ENCODE assay signal across 9 mouse cellular contexts in the genomic region with DNA sequence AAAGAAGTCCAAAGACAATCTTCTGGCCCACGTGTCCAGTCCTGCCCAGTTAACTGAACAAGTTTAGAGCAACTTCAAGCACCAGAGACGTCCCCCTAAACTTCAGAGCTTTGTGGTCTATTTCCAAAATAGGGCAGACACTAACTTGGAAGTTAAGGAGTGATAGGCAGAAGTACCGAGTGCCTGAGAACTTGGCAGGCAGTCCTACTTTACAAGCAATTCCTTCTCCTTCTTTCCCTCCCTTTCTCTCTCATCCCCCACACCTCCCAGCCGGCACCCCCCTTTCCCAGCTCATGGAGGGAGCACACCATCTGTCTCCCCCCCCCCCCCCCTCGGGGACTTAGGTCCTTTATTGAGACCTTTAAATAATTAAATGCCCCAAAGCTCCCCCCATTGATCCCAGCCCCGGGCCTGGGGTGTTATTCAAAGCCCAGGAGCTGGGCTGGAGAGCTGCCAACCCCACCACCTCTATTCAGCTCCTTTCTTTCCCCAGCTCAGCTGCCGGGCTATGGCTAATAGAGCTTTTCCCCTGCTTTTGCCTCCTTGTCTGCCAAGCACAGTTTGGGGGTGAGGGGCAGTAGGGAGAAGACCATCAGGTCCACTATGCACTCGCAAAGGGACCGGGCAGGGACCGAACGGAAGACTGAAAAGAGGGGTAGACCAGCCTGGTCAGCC. TPM values are rescaled to one million over a fixed set of nuclear protein-coding genes. Genes with fewer than 3 reads are reported as not detected.
A peak's percentile ranks its signal among the peaks of the same experiment; 100 is the strongest.
DNase-seq lines count a peak whose midpoint lies in the region; ATAC-seq and TF ChIP-seq lines count a peak whose summit lies in the region.
"Had no signal": no experiment of that assay in that cellular context is flagged by ENCODE, and none has a peak within 500 bp of the region (broad histone marks: within the 10 kb centered on the region; RNA-seq: fewer than 3 reads in every experiment).

No protein-coding gene starts in this region.

- 0 out of 2 replicates have a peak, but pooled peaks have one; percentile 7 for TF ChIP-seq POLR2A in brain, embryonic 14.5 days (IDR thresholded peaks at IDR 0.05; ENCODE audit: borderline replicate concordance, extremely low read depth, insufficient read depth, insufficient read length, poor library complexity, severe bottlenecking)

- ATAC-seq in forebrain, embryonic 15.5 days (replicated peaks): peak; percentile 63
- no peak for ATAC-seq in liver, embryonic 11.5 days (replicated peaks; ENCODE audit: low FRiP score)
- no peak for ATAC-seq in stomach, embryonic 16.5 days (ENCODE audit: insufficient read depth, low FRiP score)

- peaks cover 67% of the 10 kb centered on the region for H3K4me1 ChIP-seq in forebrain, embryonic 15.5 days
- peaks cover 63% of the 10 kb centered on the region for H3K4me1 ChIP-seq in liver, embryonic 11.5 days (replicated peaks; ENCODE audit: control insufficient read depth, insufficient read depth, low read length)
- H3K4me1 ChIP-seq in stomach, embryonic 16.5 days (ENCODE audit: control insufficient read depth, insufficient read depth, low read length): peaks cover 67% of the 10 kb centered on the region

- peak overlapping the region; percentile 99 for H3K27ac ChIP-seq in layer of hippocampus, adult 2 months
- peak overlapping the region; percentile 98 for H3K27ac ChIP-seq in forebrain, embryonic 15.5 days (replicated peaks)
- H3K27ac ChIP-seq in liver, embryonic 11.5 days (ENCODE audit: low read depth, low read length): peak overlapping the region; percentile 30; the same call in 1 of the 2 replicates
- H3K27ac ChIP-seq in stomach, embryonic 16.5 days (ENCODE audit: low read length): peak overlapping the region; percentile 100

- WGBS in forebrain, embryonic 15.5 days: 3% methylated on average over 11 of the region's 11 CpGs
- 26% methylated on average over 11 of the region's 11 CpGs for WGBS in liver, embryonic 11.5 days
- WGBS in stomach, embryonic 16.5 days: 19% methylated on average over 11 of the region's 11 CpGs

- DNase-seq in layer of hippocampus, adult 2 months (ENCODE audit: low spot score in 2 of 2): peak in 1 of 2 experiments; percentile 33
- DNase-seq in layer of hippocampus, adult 9-11 months: no peak
- peak; percentile 98 for DNase-seq in brain, embryonic 14.5 days (ENCODE audit: low read depth)
- no peak for DNase-seq in liver, embryonic 11.5 days (ENCODE audit: low spot score)
- no peak for DNase-seq in gastrocnemius, postnatal 25 days
- DNase-seq in ovary, postnatal 10 days (ENCODE audit: low spot score): no peak

- H3K4me3 ChIP-seq in layer of hippocampus, adult 2 months: peak overlapping the region; percentile 38
- peak overlapping the region; percentile 16 for H3K4me3 ChIP-seq in forebrain, embryonic 15.5 days
- H3K4me3 ChIP-seq in liver, embryonic 11.5 days (ENCODE audit: low read depth, low read length): peak overlapping the region; percentile 20; the same call in 1 of the 2 replicates
- H3K4me3 ChIP-seq in stomach, embryonic 16.5 days (replicated peaks; ENCODE audit: low read length): no peak overlapping the region; the same call in 1 of the 2 replicates
- H3K4me3 ChIP-seq: megakaryocyte, embryonic 14.5 days had no signal

- no peaks in the 10 kb centered on the region for H3K9me3 ChIP-seq in forebrain, embryonic 15.5 days
- no peaks in the 10 kb centered on the region for H3K9me3 ChIP-seq in liver, embryonic 11.5 days (ENCODE audit: control insufficient read depth, low read length)
- no peaks in the 10 kb centered on the region for H3K9me3 ChIP-seq in stomach, embryonic 16.5 days (replicated peaks; ENCODE audit: control insufficient read depth, low read length)
- H3K9me3 ChIP-seq: megakaryocyte, embryonic 14.5 days had no signal

- H3K4me2 ChIP-seq in forebrain, embryonic 15.5 days (replicated peaks): peak overlapping the region; percentile 36
- peak overlapping the region; percentile 65 for H3K4me2 ChIP-seq in liver, embryonic 11.5 days
- peak overlapping the region; percentile 49 for H3K4me2 ChIP-seq in stomach, embryonic 16.5 days (ENCODE audit: low read depth, low read length)

- H3K27me3 ChIP-seq in forebrain, embryonic 15.5 days: no peaks in the 10 kb centered on the region
- peaks cover 12% of the 10 kb centered on the region for H3K27me3 ChIP-seq in liver, embryonic 11.5 days (replicated peaks; ENCODE audit: control insufficient read depth, insufficient read depth, low read length)
- no peaks in the 10 kb centered on the region for H3K27me3 ChIP-seq in stomach, embryonic 16.5 days (ENCODE audit: control insufficient read depth, insufficient read depth, low read length)

- TF ChIP-seq CTCF in layer of hippocampus, adult 2 months (conservative IDR thresholded peaks at IDR 0.05): no peak
- no peak for TF ChIP-seq CTCF in brain, embryonic 14.5 days (IDR thresholded peaks at IDR 0.05; ENCODE audit: borderline replicate concordance, extremely low read depth, insufficient read depth, insufficient read length)

- no peak overlapping the region for H3K9ac ChIP-seq in forebrain, embryonic 15.5 days (replicated peaks)
- peak overlapping the region; percentile 58; the same call in 1 of the 2 replicates for H3K9ac ChIP-seq in liver, embryonic 11.5 days (ENCODE audit: low read depth, low read length)
- H3K9ac ChIP-seq in stomach, embryonic 16.5 days (ENCODE audit: low read length): peak overlapping the region; percentile 77

- H3K36me3 ChIP-seq in forebrain, embryonic 15.5 days: no peaks in the 10 kb centered on the region
- no peaks in the 10 kb centered on the region for H3K36me3 ChIP-seq in liver, embryonic 11.5 days (ENCODE audit: control insufficient read depth, insufficient read depth, low read length)
- no peaks in the 10 kb centered on the region for H3K36me3 ChIP-seq in stomach, embryonic 16.5 days (ENCODE audit: control insufficient read depth, insufficient read depth, low read length)

RNA-seq across cellular contexts. Expression of a gene that starts 16.4 kb away (rescaled TPM):
- total RNA-seq in layer of hippocampus, adult 2 months (2021): 10 to 100 TPM; 17.2 to 22.0 TPM
- polyA plus RNA-seq in brain, embryonic 14.5 days (2012; rRNA removed): 31.8 and 58.3 TPM in 2 replicates
- 69.4 and 76.8 TPM in 2 replicates for polyA plus RNA-seq in forebrain, embryonic 15.5 days (2015; fragmentation: Nextera tagmentation; extraction: Ambion mirVana)
- 38.6 and 39.9 TPM in 2 replicates for polyA plus RNA-seq in liver, embryonic 11.5 days (2014; fragmentation: Nextera tagmentation; extraction: Ambion mirVana)
- polyA plus RNA-seq in stomach, embryonic 16.5 days (2015; fragmentation: Nextera tagmentation; extraction: Ambion mirVana): 98.5 and 110 TPM in 2 replicates
- 10 to 100 TPM; 15.1 to 27.0 TPM for total RNA-seq in gastrocnemius, postnatal 25 days (2021)

RNA-seq across cellular contexts. Expression of a gene that starts 25.5 kb away (rescaled TPM):
- 1 to 10 TPM; 6.0 to 7.4 TPM for total RNA-seq in layer of hippocampus, adult 2 months (2021)
- polyA plus RNA-seq in brain, embryonic 14.5 days (2012; rRNA removed): 2.8 and 7.4 TPM in 2 replicates
- 4.2 and 6.4 TPM in 2 replicates for polyA plus RNA-seq in forebrain, embryonic 15.5 days (2015; fragmentation: Nextera tagmentation; extraction: Ambion mirVana)
- polyA plus RNA-seq in liver, embryonic 11.5 days (2014; fragmentation: Nextera tagmentation; extraction: Ambion mirVana): 2.7 and 3.9 TPM in 2 replicates
- polyA plus RNA-seq in stomach, embryonic 16.5 days (2015; fragmentation: Nextera tagmentation; extraction: Ambion mirVana): 12.3 and 13.1 TPM in 2 replicates
- total RNA-seq in gastrocnemius, postnatal 25 days (2021): 100 to 1,000 TPM in 1 of 2 experiments, 10 to 100 TPM in 1; 33.0 to 107 TPM

RNA-seq across cellular contexts. Expression of a gene that starts 48.5 kb away (rescaled TPM):
- under 1 TPM in 1 of 2 experiments, not detected in 1; 0.20 TPM for total RNA-seq in layer of hippocampus, adult 2 months (2021)
- polyA plus RNA-seq in brain, embryonic 14.5 days (2012; rRNA removed): 0.09 and 0.11 TPM in 2 replicates
- 0.17 and 0.24 TPM in 2 replicates for polyA plus RNA-seq in forebrain, embryonic 15.5 days (2015; fragmentation: Nextera tagmentation; extraction: Ambion mirVana)
- polyA plus RNA-seq in liver, embryonic 11.5 days (2014; fragmentation: Nextera tagmentation; extraction: Ambion mirVana): not detected in 2 replicates
- 4.8 and 8.4 TPM in 2 replicates for polyA plus RNA-seq in stomach, embryonic 16.5 days (2015; fragmentation: Nextera tagmentation; extraction: Ambion mirVana)
- not detected for total RNA-seq in gastrocnemius, postnatal 25 days (2021)

Comparison
In these comparisons a context has a peak if more than half of its experiments do, and no peak if none do; other contexts are left out.
1. H3K27ac ChIP-seq: peak in every context shown above with its lines; median percentile 100 in stomach, embryonic 16.5 days; 99 in layer of hippocampus, adult 2 months; 98 in forebrain, embryonic 15.5 days; 30 in liver, embryonic 11.5 days.